Mouse (Mus musculus) Muller cell, postnatal 12 days (primary cell): ENCODE data around the gene Ubxn1.
"Not testable (repeated sequence)": the region's sequence is repeated elsewhere in the genome, so short reads cannot be mapped to it uniquely, and the experiment has no call there.

Experiments
- DNase-seq: peaks from one replicate; pipeline ENCODE4 v3.0.0-alpha.2; 2015; ENCODE audit errors: inconsistent ontology term

Ubxn1 gene

GRCm38 (mm10) chr19:8857689-8858088 is 13.6 kb upstream of the Ubxn1 start:
- no peak for DNase-seq

GRCm38 (mm10) chr19:8859018-8859417 is 12.3 kb upstream of the Ubxn1 start:
- no peak for DNase-seq

- no peak for DNase-seq
Measured at GRCm38 (mm10) chr19:8864265-8864664, 7.0 kb upstream of the Ubxn1 start.

GRCm38 (mm10) chr19:8870381-8870780 is 915 bp upstream of the Ubxn1 start:
- not testable (repeated sequence) for DNase-seq

GRCm38 (mm10) chr19:8870838-8871237 is 458 bp upstream of the Ubxn1 start:
- no peak for DNase-seq

- no peak for DNase-seq
Measured at GRCm38 (mm10) chr19:8872266-8872840, 1.1 kb downstream of the Ubxn1 start.

- no peak for DNase-seq
Measured at GRCm38 (mm10) chr19:8875031-8875430, 3.7 kb downstream of the Ubxn1 start.

GRCm38 (mm10) chr19:8880311-8881033 is 9.2 kb downstream of the Ubxn1 start, which contains the start of gene Uqcc3:
Uqcc3 (minus strand) TSS chr19:8880923.
- peak; percentile 91 for DNase-seq

GRCm38 (mm10) chr19:8881034-8881392 is 9.7 kb downstream of the Ubxn1 start:
- no peak for DNase-seq

- DNase-seq: no peak
Measured at GRCm38 (mm10) chr19:8883616-8884015, 12.3 kb downstream of the Ubxn1 start, which contains the start of the genes Lbhd1 and Gm49403. Lbhd1 (plus strand) TSS chr19:8883732. Gm49403 (plus strand) TSS chr19:8883930.

- DNase-seq: no peak
Measured at GRCm38 (mm10) chr19:8886916-8887584, 15.8 kb downstream of the Ubxn1 start.

GRCm38 (mm10) chr19:8887585-8888463 is 16.5 kb downstream of the Ubxn1 start:
- DNase-seq: peak; percentile 24

GRCm38 (mm10) chr19:8888511-8889385 is 17.5 kb downstream of the Ubxn1 start, which contains the start of the genes 1810009A15Rik and Gm49416:
1810009A15Rik (plus strand) TSS chr19:8888853.
Gm49416 (plus strand) TSS chr19:8888926.
- DNase-seq: peak; percentile 93

GRCm38 (mm10) chr19:8892829-8893766 is 21.8 kb downstream of the Ubxn1 start, which contains the start of gene Ints5:
Ints5 (plus strand) TSS chr19:8893005.
- peak; percentile 74 for DNase-seq

GRCm38 (mm10) chr19:8895397-8895960 is 24.2 kb downstream of the Ubxn1 start:
- no peak for DNase-seq

- DNase-seq: not testable (repeated sequence)
Measured at GRCm38 (mm10) chr19:8896231-8896630, 24.9 kb downstream of the Ubxn1 start.

GRCm38 (mm10) chr19:8897211-8897864 is 26.0 kb downstream of the Ubxn1 start:
- peak; percentile 64 for DNase-seq

- DNase-seq: peak; percentile 97
Measured at GRCm38 (mm10) chr19:8897865-8898495, 26.7 kb downstream of the Ubxn1 start, which contains the start of gene Ganab. Ganab (plus strand) TSS chr19:8898071.
